Mouse (Mus musculus) cerebellum, adult 9-11 months (tissue): ENCODE results near the gene Rps21.

Experiments
- DNase-seq: peaks from one replicate; pipeline ENCODE4 v3.0.0; 2022

Rps21 gene

GRCm38 (mm10) chr2:180300252-180300651, 43.1 kb downstream of the Rps21 start:
- no peak for DNase-seq

- no peak for DNase-seq
Observed at GRCm38 (mm10) chr2:180300771-180301170, 43.6 kb downstream of the Rps21 start.

GRCm38 (mm10) chr2:180302201-180302600, 45.0 kb downstream of the Rps21 start:
- DNase-seq = no peak

- DNase-seq = no peak
Observed at GRCm38 (mm10) chr2:180303468-180303867, 46.3 kb downstream of the Rps21 start.

- DNase-seq = no peak
Observed at GRCm38 (mm10) chr2:180304554-180304953, 47.4 kb downstream of the Rps21 start.

GRCm38 (mm10) chr2:180305490-180305889, 48.3 kb downstream of the Rps21 start:
- DNase-seq = no peak

- no peak for DNase-seq
Observed at GRCm38 (mm10) chr2:180306009-180306408, 48.8 kb downstream of the Rps21 start.

GRCm38 (mm10) chr2:180306423-180307168, 49.4 kb downstream of the Rps21 start:
- DNase-seq = peak; percentile 23

GRCm38 (mm10) chr2:180307680-180308079, 50.5 kb downstream of the Rps21 start:
- DNase-seq = no peak
